Mouse (Mus musculus): ENCODE results near the gene Prokr1. TPM values are rescaled to one million over a fixed set of nuclear protein-coding genes. Genes with fewer than 3 reads are reported as not detected.

The Prokr1 gene
- total and polyA plus RNA-seq, 3 experiments = 0.23 to 0.77 (median 0.37) TPM

DNA sequence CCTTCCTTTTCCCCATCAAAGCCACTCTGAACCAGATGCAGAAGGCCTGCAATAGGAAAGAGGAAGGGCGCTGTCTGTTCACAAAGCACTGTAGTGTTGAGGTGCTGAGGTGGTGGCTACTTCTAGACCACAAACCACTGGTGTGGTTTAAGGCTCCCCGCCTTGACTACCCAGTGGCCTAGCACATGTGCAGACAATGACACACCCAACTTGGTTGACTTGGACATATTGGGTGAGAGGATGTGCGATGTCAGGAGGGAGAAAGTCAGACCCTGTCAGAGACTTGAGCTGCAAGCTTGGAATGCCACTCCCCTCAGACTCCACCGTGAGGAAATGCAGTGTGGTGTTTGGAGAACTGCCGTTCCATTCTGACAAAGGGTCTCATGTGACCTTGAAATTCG lies 49.4 kb downstream of the Prokr1 start:
- peak in 1 of 2 experiments; percentile 58 for DNase-seq
- H3K79me2 ChIP-seq (replicated peaks; ENCODE audit: control insufficient read depth, insufficient read depth, low read length) = no peaks in the 10 kb centered on the region

DNA sequence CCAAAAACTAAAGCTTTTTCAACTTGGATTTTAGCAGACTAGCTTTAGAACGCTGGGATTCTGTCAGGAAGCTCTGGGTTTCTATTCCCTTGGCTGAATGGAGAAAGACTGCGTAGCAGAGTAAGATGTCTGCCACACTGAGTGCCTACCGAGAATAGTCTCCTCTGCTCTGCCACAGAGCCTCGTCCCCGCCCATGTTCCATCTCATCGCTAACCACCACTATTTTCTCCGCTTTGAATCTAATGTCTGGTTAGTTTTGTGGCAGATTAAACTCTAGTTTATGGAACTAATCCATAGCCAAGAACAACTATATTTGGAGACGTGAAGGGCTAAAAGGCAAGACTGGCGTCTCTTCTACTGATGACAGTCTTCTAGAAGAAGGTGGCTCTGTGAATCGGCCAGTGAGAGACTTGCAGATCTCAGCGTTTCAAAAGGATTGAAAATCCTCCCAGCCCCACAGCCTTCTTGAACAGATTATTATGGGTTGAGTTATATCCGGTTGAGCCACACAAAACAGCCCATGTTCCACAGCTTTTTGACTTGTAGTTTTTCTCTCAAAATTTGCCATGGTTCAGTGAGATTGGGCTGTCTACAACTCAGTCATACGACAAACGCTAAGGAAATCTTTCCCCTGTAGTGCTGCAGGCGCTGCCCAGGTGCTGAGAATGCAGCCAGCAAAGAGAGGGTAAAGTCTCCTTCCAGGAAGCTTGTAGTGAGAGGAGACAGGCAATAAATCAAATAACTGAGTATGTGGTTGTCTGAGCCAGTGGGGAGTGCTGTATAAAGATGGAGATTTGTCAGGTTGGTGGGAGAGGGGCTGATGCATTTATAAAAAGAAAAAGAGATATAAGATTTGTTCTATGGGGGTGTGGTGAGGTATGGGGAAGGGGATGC lies 51.9 kb downstream of the Prokr1 start:
- no peak overlapping the region for H3K4me3 ChIP-seq
- H3K36me3 ChIP-seq (ENCODE audit: control insufficient read depth, insufficient read depth, low read length) = no peaks in the 10 kb centered on the region
- H3K27me3 ChIP-seq (ENCODE audit: control insufficient read depth, insufficient read depth, low read length) = no peaks in the 10 kb centered on the region
- WGBS = 75% methylated on average over 15 of the region's 15 CpGs
- no peaks in the 10 kb centered on the region for H3K4me1 ChIP-seq (ENCODE audit: control insufficient read depth, insufficient read depth, low read length)
- H3K27ac ChIP-seq = no peak overlapping the region
- DNase-seq = no peak
- intact Hi-C loops (cut with DNase I) = no loop called here
- no peak overlapping the region for H3K9ac ChIP-seq (ENCODE audit: low read depth, low read length)
- no peak for TF ChIP-seq EP300 (IDR thresholded peaks at IDR 0.05; ENCODE audit: insufficient read depth, low read depth, low read length)
- no peak for TF ChIP-seq CTCF (IDR thresholded peaks at IDR 0.05)
- no peak for TF ChIP-seq POLR2A (IDR thresholded peaks at IDR 0.05; ENCODE audit: insufficient read depth, low read depth, low read length)
- no peaks in the 10 kb centered on the region for H3K79me2 ChIP-seq (replicated peaks; ENCODE audit: control insufficient read depth, insufficient read depth, low read length)

More for the DNA sequence above, 49.4 kb downstream of the Prokr1 start:
- H3K4me1 ChIP-seq (ENCODE audit: control insufficient read depth, insufficient read depth, low read length) = no peaks in the 10 kb centered on the region
- H3K27me3 ChIP-seq (ENCODE audit: control insufficient read depth, insufficient read depth, low read length) = no peaks in the 10 kb centered on the region
- no peak overlapping the region for H3K27ac ChIP-seq
- no peaks in the 10 kb centered on the region for H3K36me3 ChIP-seq (ENCODE audit: control insufficient read depth, insufficient read depth, low read length)
- no peak overlapping the region for H3K9ac ChIP-seq (ENCODE audit: low read depth, low read length)
- intact Hi-C loops (cut with DNase I) = no loop called here
- TF ChIP-seq EP300 (IDR thresholded peaks at IDR 0.05; ENCODE audit: insufficient read depth, low read depth, low read length) (no peak), CTCF (IDR thresholded peaks at IDR 0.05) (no peak), POLR2A (IDR thresholded peaks at IDR 0.05; ENCODE audit: insufficient read depth, low read depth, low read length) (no peak)
- WGBS = 57% methylated on average over 6 of the region's 6 CpGs
- no peak overlapping the region for H3K4me3 ChIP-seq

DNA sequence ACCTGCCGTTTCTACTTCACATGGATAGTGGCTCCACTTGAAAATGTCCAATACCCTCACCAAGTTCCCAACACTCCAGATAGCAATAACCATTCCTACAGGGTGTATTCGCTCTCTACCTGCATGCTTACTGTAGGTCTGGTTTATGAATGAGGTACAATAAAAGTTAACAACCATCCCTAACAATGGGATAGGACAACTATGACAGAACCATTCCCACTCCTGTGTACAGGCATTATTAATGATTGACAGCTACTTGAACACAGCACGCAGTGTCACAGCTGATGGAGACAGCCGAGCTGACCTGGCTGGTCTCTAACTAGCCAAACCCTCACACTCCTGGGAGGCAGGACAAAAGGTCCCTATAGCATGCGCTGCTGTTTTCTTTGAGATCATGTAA lies 52.9 kb downstream of the Prokr1 start:
- Histone ChIP-seq H3K4me3 (no peak overlapping the region), H3K4me1 (ENCODE audit: control insufficient read depth, insufficient read depth, low read length) (no peaks in the 10 kb centered on the region), H3K79me2 (replicated peaks; ENCODE audit: control insufficient read depth, insufficient read depth, low read length) (no peaks in the 10 kb centered on the region), H3K9ac (ENCODE audit: low read depth, low read length) (no peak overlapping the region), H3K27me3 (ENCODE audit: control insufficient read depth, insufficient read depth, low read length) (no peaks in the 10 kb centered on the region), H3K36me3 (ENCODE audit: control insufficient read depth, insufficient read depth, low read length) (no peaks in the 10 kb centered on the region), H3K27ac (no peak overlapping the region)
- WGBS = 73% methylated on average over 5 of the region's 5 CpGs
- no peak for DNase-seq
- TF ChIP-seq EP300 (IDR thresholded peaks at IDR 0.05; ENCODE audit: insufficient read depth, low read depth, low read length) = no peak
- no peak for TF ChIP-seq CTCF (IDR thresholded peaks at IDR 0.05)
- no peak for TF ChIP-seq POLR2A (IDR thresholded peaks at IDR 0.05; ENCODE audit: insufficient read depth, low read depth, low read length)
- intact Hi-C loops (cut with DNase I) = no loop called here

DNA sequence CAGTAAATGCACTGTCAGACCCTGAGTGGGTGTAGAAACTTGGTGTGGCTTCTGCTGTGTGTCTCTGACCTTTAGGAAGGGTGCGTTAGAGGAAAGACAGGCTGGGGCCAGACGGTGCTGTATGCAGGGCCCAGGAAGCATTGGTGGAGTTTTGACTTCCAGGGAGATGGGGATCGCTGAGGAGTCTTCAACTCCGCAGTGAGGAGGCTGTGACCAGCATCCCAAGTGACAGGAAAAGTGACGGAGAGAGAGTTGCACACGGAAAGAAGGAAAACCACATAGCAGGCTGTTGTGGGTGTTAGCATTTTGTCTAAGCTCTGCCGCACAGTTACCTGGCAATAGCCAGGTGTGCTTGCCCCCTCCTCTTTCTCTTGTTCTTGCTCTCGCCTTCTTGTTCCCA lies 54.3 kb downstream of the Prokr1 start:
- H3K27ac ChIP-seq = no peak overlapping the region
- intact Hi-C loops (cut with DNase I) = no loop called here
- 76% methylated on average over 8 of the region's 8 CpGs for WGBS
- H3K4me1 ChIP-seq (ENCODE audit: control insufficient read depth, insufficient read depth, low read length) = no peaks in the 10 kb centered on the region
- H3K36me3 ChIP-seq (ENCODE audit: control insufficient read depth, insufficient read depth, low read length) = no peaks in the 10 kb centered on the region
- no peaks in the 10 kb centered on the region for H3K79me2 ChIP-seq (replicated peaks; ENCODE audit: control insufficient read depth, insufficient read depth, low read length)
- TF ChIP-seq EP300 (IDR thresholded peaks at IDR 0.05; ENCODE audit: insufficient read depth, low read depth, low read length) (no peak), POLR2A (IDR thresholded peaks at IDR 0.05; ENCODE audit: insufficient read depth, low read depth, low read length) (no peak), CTCF (IDR thresholded peaks at IDR 0.05) (no peak)
- H3K4me3 ChIP-seq = no peak overlapping the region
- H3K9ac ChIP-seq (ENCODE audit: low read depth, low read length) = no peak overlapping the region
- H3K27me3 ChIP-seq (ENCODE audit: control insufficient read depth, insufficient read depth, low read length) = no peaks in the 10 kb centered on the region
- no peak for DNase-seq

- Histone ChIP-seq H3K4me1 (ENCODE audit: control insufficient read depth, insufficient read depth, low read length) (no peaks in the 10 kb centered on the region), H3K36me3 (ENCODE audit: control insufficient read depth, insufficient read depth, low read length) (no peaks in the 10 kb centered on the region), H3K27me3 (ENCODE audit: control insufficient read depth, insufficient read depth, low read length) (no peaks in the 10 kb centered on the region), H3K79me2 (replicated peaks; ENCODE audit: control insufficient read depth, insufficient read depth, low read length) (no peaks in the 10 kb centered on the region), H3K9ac (ENCODE audit: low read depth, low read length) (no peak overlapping the region), H3K27ac (no peak overlapping the region), H3K4me3 (no peak overlapping the region)
- intact Hi-C loops (cut with DNase I) = no loop called here
- DNase-seq = no peak
- TF ChIP-seq POLR2A (IDR thresholded peaks at IDR 0.05; ENCODE audit: insufficient read depth, low read depth, low read length) = no peak
- TF ChIP-seq CTCF (IDR thresholded peaks at IDR 0.05) = no peak
- TF ChIP-seq EP300 (IDR thresholded peaks at IDR 0.05; ENCODE audit: insufficient read depth, low read depth, low read length) = no peak
- WGBS = 36% methylated on average over 9 of the region's 9 CpGs
These were observed 54.9 kb downstream of the Prokr1 start for GRCm38 (mm10) chr6:87535651-87536050.

- no peaks in the 10 kb centered on the region for H3K79me2 ChIP-seq (replicated peaks; ENCODE audit: control insufficient read depth, insufficient read depth, low read length)
- DNase-seq = peak in 1 of 2 experiments; percentile 27
- H3K4me1 ChIP-seq (ENCODE audit: control insufficient read depth, insufficient read depth, low read length) = no peaks in the 10 kb centered on the region
- no peak overlapping the region for H3K9ac ChIP-seq (ENCODE audit: low read depth, low read length)
- WGBS = 50% methylated on average over 9 of the region's 9 CpGs
- H3K27me3 ChIP-seq (ENCODE audit: control insufficient read depth, insufficient read depth, low read length) = no peaks in the 10 kb centered on the region
- no peak overlapping the region for H3K27ac ChIP-seq
- intact Hi-C loops (cut with DNase I) = no loop called here
- H3K36me3 ChIP-seq (ENCODE audit: control insufficient read depth, insufficient read depth, low read length) = no peaks in the 10 kb centered on the region
- TF ChIP-seq CTCF (IDR thresholded peaks at IDR 0.05) (no peak), POLR2A (IDR thresholded peaks at IDR 0.05; ENCODE audit: insufficient read depth, low read depth, low read length) (no peak), EP300 (IDR thresholded peaks at IDR 0.05; ENCODE audit: insufficient read depth, low read depth, low read length) (no peak)
- H3K4me3 ChIP-seq = no peak overlapping the region
These were observed 55.5 kb downstream of the Prokr1 start for GRCm38 (mm10) chr6:87534855-87535575.
